Mouse (Mus musculus) liver, postnatal 0 days (tissue): ENCODE measurements at regions not wholly inside any gene's neighbourhood (a gene's known extent, or its start where the extent isn't known, plus 50 kb on each side); places are given as distances from the start of the nearest gene placed in this dataset.

Experiments
- CTCF ChIP-seq: sonication (generic); IDR thresholded peaks from 2 replicates; pipeline ENCODE4 v1.5.1; 2016; ENCODE audit warnings: antibody characterized with exemption, low read depth
- EP300 ChIP-seq: IDR thresholded peaks from 2 replicates; pipeline ENCODE4 v1.6.1; 2016; ENCODE audit warnings: antibody characterized with exemption, low read depth, mild to moderate bottlenecking

- TF ChIP-seq CTCF (no peak), EP300 (no peak)
Observed at GRCm38 (mm10) chrX:113993118-113993517, 481.0 kb upstream of the Klhl4 start.
